Mouse (Mus musculus): ENCODE measurements around the gene Map3k4. TPM values are rescaled to one million over a fixed set of nuclear protein-coding genes. Genes with fewer than 3 reads are reported as not detected.

Gene Map3k4
- 24.8 and 26.4 TPM in 2 replicates for polyA plus RNA-seq (2012; rRNA removed)

DNA sequence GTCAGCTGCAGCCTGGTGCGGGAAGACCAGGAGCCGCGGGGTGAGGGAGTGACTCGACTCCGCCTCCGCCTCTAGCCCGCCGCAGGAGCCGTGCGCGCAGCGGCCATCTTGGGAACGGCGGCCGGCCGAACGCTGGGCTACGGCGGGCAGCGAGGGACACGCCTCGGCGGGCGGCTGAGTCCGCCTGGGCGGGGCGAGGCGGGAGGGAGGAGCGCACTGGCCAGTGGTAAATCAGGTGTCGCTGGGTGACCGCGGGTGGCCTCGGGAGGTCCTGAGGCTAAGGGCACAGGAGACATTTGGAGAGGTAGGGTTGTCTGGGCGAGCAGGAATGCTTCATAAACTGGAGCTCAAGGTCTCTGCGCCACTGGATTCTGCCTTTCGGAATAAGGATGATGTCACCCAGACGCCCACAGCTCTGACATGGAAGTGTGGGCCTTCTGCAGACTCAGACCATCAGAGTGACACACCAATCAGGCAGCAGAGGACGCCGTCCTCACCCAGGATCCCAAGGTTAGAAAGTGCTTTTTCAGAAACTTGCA, at the start of gene Map3k4:
TSS of gene Map3k4 (minus strand) at position 134 of the 539 bp plus-strand sequence.

Other genes with a start within 250 kb of the Map3k4 start
- gene Agpat4, start 200.1 kb downstream of the Map3k4 start, polyA plus RNA-seq (2012; rRNA removed): 28.7 and 33.4 TPM in 2 replicates
- gene Plg, start 59.8 kb upstream of the Map3k4 start, polyA plus RNA-seq (2012; rRNA removed): 0.08 and 0.10 TPM in 2 replicates
- gene Slc22a3, start 188.9 kb upstream of the Map3k4 start, polyA plus RNA-seq (2012; rRNA removed): 0.44 and 0.89 TPM in 2 replicates